Mouse (Mus musculus): Measurements from ENCODE around the gene Slc2a13.

DNA sequence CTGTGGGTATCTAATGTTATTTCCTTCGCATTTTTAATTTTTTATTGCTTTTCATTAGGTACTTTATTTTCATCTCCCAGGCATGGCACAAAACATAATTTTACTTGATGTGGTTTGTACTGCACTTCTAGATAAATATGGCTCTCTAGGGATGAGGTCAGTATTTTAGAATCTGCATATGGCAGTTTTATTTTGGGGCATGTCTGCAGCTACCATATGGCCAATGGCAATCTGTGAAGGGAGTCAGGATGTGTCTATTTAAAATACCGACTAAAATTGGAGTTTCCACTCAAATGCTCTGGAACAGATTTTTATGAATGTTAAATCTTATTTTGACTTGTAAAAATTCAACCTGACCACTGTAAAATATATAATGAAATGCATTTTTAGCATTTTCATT is 133.2 kb downstream of the Slc2a13 start:
- TF ChIP-seq CTCF (conservative IDR thresholded peaks at IDR 0.05; ENCODE audit: low read length) (no peak), POU5F1 (IDR thresholded peaks at IDR 0.05; ENCODE audit: borderline replicate concordance, low read length) (no peak)
